Mouse (Mus musculus) embryonic fibroblast, embryonic 13.5 days (primary cell): ENCODE results near the gene Pola2. TPM values are rescaled to one million over a fixed set of nuclear protein-coding genes. Genes with fewer than 3 reads are reported as not detected.

Source experiments
- H3K27ac ChIP-seq: 2 replicates; pipeline ENCODE4 v1.5.1; 2012; ENCODE audit warnings: low read length, control low read depth, inconsistent platforms; ENCODE audit not compliant: insufficient read depth
- H3K4me1 ChIP-seq: 2 replicates; pipeline ENCODE4 v1.6.1; 2011; ENCODE audit warnings: low read length; ENCODE audit not compliant: control insufficient read depth, insufficient read depth
- H3K4me3 ChIP-seq: 2 replicates; pipeline ENCODE4 v1.5.1; 2011; ENCODE audit warnings: mild to moderate bottlenecking, control low read depth, low read length; ENCODE audit not compliant: insufficient read depth
- CTCF ChIP-seq: IDR thresholded peaks from 2 replicates; pipeline ENCODE4 v1.5.1; 2011; ENCODE audit warnings: mild to moderate bottlenecking, control low read depth, low read length, moderate library complexity, borderline replicate concordance; ENCODE audit not compliant: insufficient read depth
- POLR2A ChIP-seq: IDR thresholded peaks from 2 replicates; pipeline ENCODE4 v1.6.1; 2011; ENCODE audit warnings: low read depth, mild to moderate bottlenecking, control low read depth, low read length, moderate library complexity
- polyA plus RNA-seq: library from polyadenylated mRNA; stranded (reverse); fragments of >200 nt; gene quantifications from 2 replicates; pipeline ENCODE4 v1.2.4, GENCODE M21; 2011; ENCODE audit warnings: low read depth; ENCODE audit not compliant: missing spikeins, insufficient read length

The Pola2 gene
- polyA plus RNA-seq, 1 experiment = 29.7 TPM

GRCm38 (mm10) chr19:5967664-5968063 is 3.7 kb upstream of the Pola2 start:
- no peak overlapping the region for H3K27ac ChIP-seq
- TF ChIP-seq CTCF = no peak
- no peak for TF ChIP-seq POLR2A
- H3K4me1 ChIP-seq = no peaks in the 10 kb centered on the region
- no peak overlapping the region for H3K4me3 ChIP-seq

GRCm38 (mm10) chr19:5966786-5967185 is 2.8 kb upstream of the Pola2 start:
- Histone ChIP-seq H3K27ac (no peak overlapping the region), H3K4me3 (no peak overlapping the region), H3K4me1 (no peaks in the 10 kb centered on the region)
- TF ChIP-seq CTCF (no peak), POLR2A (no peak)

- no peak for TF ChIP-seq POLR2A
- TF ChIP-seq CTCF = no peak
Observed at GRCm38 (mm10) chr19:5965910-5966309, 1.9 kb upstream of the Pola2 start.

GRCm38 (mm10) chr19:5965280-5965679 is 1.3 kb upstream of the Pola2 start:
- TF ChIP-seq POLR2A = no peak
- TF ChIP-seq CTCF = peak; percentile 87
- no peak overlapping the region for H3K4me3 ChIP-seq
- no peak overlapping the region for H3K27ac ChIP-seq
- H3K4me1 ChIP-seq = no peaks in the 10 kb centered on the region

More at GRCm38 (mm10) chr19:5965910-5966309, 1.9 kb upstream of the Pola2 start:
- Histone ChIP-seq H3K27ac (no peak overlapping the region), H3K4me3 (no peak overlapping the region), H3K4me1 (no peaks in the 10 kb centered on the region)

GRCm38 (mm10) chr19:5964804-5965203 is 802 bp upstream of the Pola2 start:
- Histone ChIP-seq H3K4me3 (peak overlapping the region; percentile 92; the same call in 1 of the 2 replicates), H3K4me1 (no peaks in the 10 kb centered on the region), H3K27ac (no peak overlapping the region)
- TF ChIP-seq CTCF (no peak), POLR2A (no peak)

GRCm38 (mm10) chr19:5962651-5963050 is 1.4 kb downstream of the Pola2 start:
- TF ChIP-seq CTCF (peak; percentile 28; the same call in 1 of the 2 replicates), POLR2A (no peak)
- H3K4me3 ChIP-seq = peak overlapping the region; percentile 92
- no peak overlapping the region for H3K27ac ChIP-seq
- H3K4me1 ChIP-seq = no peaks in the 10 kb centered on the region

- Histone ChIP-seq H3K27ac (no peak overlapping the region), H3K4me1 (peaks cover 13% of the 10 kb centered on the region; the same call in 1 of the 2 replicates), H3K4me3 (no peak overlapping the region)
- TF ChIP-seq POLR2A (no peak), CTCF (no peak)
Observed at GRCm38 (mm10) chr19:5957371-5957770, 6.6 kb downstream of the Pola2 start.

- Histone ChIP-seq H3K27ac (peak overlapping the region; percentile 17; the same call in 1 of the 2 replicates), H3K4me1 (peaks cover 13% of the 10 kb centered on the region; the same call in 1 of the 2 replicates), H3K4me3 (no peak overlapping the region)
- 0 out of 2 replicates have a peak, but pooled peaks have one; percentile 16 for TF ChIP-seq CTCF
- TF ChIP-seq POLR2A = no peak
Observed at GRCm38 (mm10) chr19:5956685-5957084, 7.3 kb downstream of the Pola2 start.

GRCm38 (mm10) chr19:5955704-5956670 is 8.0 kb downstream of the Pola2 start:
- Histone ChIP-seq H3K4me1 (peaks cover 13% of the 10 kb centered on the region; the same call in 1 of the 2 replicates), H3K27ac (peak overlapping the region; percentile 17), H3K4me3 (no peak overlapping the region)
- TF ChIP-seq CTCF (no peak), POLR2A (no peak)

- TF ChIP-seq CTCF = no peak
- Histone ChIP-seq H3K4me3 (no peak overlapping the region), H3K4me1 (peaks cover 13% of the 10 kb centered on the region; the same call in 1 of the 2 replicates), H3K27ac (no peak overlapping the region)
Observed at GRCm38 (mm10) chr19:5954936-5955335, 9.1 kb downstream of the Pola2 start.
